Mouse (Mus musculus) forebrain, embryonic 15.5 days (tissue): Measurements from ENCODE around the gene Rhobtb3. TPM values are rescaled to one million over a fixed set of nuclear protein-coding genes. Genes with fewer than 3 reads are reported as not detected.

Experiments used
- ATAC-seq: fragments of 200-750 bp; cut with Nextera tagmentation; replicated peaks from 2 replicates; pipeline ENCODE4 v1.8.0; 2017; ENCODE audit warnings: mild to moderate bottlenecking, moderate TSS enrichment, moderate library complexity
- H3K27ac ChIP-seq: fragments of 300-500 bp; sonication (generic); replicated peaks from 2 replicates; pipeline ENCODE4 v1.5.1; 2015; ENCODE audit warnings: mild to moderate bottlenecking, inconsistent platforms
- H3K27me3 ChIP-seq: fragments of 300-500 bp; sonication (generic); 2 replicates; pipeline ENCODE4 v1.6.1; 2015; ENCODE audit warnings: inconsistent platforms
- H3K36me3 ChIP-seq: fragments of 300-500 bp; sonication (generic); 2 replicates; pipeline ENCODE4 v1.6.1; 2015; ENCODE audit warnings: mild to moderate bottlenecking, inconsistent platforms
- H3K4me1 ChIP-seq: fragments of 300-500 bp; sonication (generic); 2 replicates; pipeline ENCODE4 v1.6.1; 2015; ENCODE audit warnings: inconsistent platforms
- H3K4me2 ChIP-seq: fragments of 300-500 bp; sonication (generic); replicated peaks from 2 replicates; pipeline ENCODE4 v1.6.1; 2015; ENCODE audit warnings: mild to moderate bottlenecking, inconsistent platforms
- H3K4me3 ChIP-seq: fragments of 300-500 bp; sonication (generic); 2 replicates; pipeline ENCODE4 v1.5.1; 2015; ENCODE audit warnings: mild to moderate bottlenecking, inconsistent platforms
- H3K9ac ChIP-seq: fragments of 300-500 bp; sonication (generic); replicated peaks from 2 replicates; pipeline ENCODE4 v1.6.1; 2015; ENCODE audit warnings: mild to moderate bottlenecking, inconsistent platforms
- H3K9me3 ChIP-seq: fragments of 300-500 bp; sonication (generic); 2 replicates; pipeline ENCODE4 v1.6.1; 2016; ENCODE audit warnings: inconsistent platforms
- WGBS: fragments of 180-500 bp; shearing (Covaris S2); methylation state at CpG from one replicate; pipeline ENCODE4 v1.1.7; 2015; ENCODE audit warnings: mixed read lengths; 5-methylcytosine and 5-hydroxymethylcytosine counted together
- polyA plus RNA-seq: library from polyadenylated mRNA; unstranded; fragments of >200 nt; fragmentation: Nextera tagmentation; extraction: Ambion mirVana; gene quantifications from 2 replicates; pipeline ENCODE4 v1.2.1, GENCODE M21; 2015

Gene Rhobtb3
- polyA plus RNA-seq, 1 experiment from 2014 or later, result 38.1 TPM

DNA sequence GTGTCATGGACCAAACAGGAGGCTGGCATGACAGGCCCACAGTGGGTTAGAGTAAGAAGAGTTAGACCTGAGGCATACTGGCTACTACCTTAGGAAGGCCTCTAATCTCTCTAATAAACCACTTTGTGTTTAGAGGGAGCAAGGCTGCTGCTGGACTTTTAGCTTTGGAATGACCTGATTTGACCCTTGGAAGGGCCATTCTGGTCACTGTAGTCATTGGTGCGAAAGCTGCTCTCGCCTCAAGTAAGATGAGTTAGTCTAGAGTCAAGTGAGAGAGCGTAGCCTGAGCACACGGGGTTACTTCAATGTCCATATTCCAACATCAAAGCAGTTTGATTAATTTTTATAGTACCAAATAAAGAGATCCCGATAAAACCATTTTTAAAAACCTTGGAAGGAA lies 100.4 kb downstream of the Rhobtb3 start:
- Histone ChIP-seq H3K9me3 (no peaks in the 10 kb centered on the region), H3K4me1 (peaks cover 19% of the 10 kb centered on the region), H3K4me3 (no peak overlapping the region), H3K4me2 (no peak overlapping the region), H3K9ac (no peak overlapping the region), H3K27me3 (no peaks in the 10 kb centered on the region), H3K27ac (no peak overlapping the region), H3K36me3 (no peaks in the 10 kb centered on the region)
- WGBS, result 90% methylated on average over 5 of the region's 5 CpGs
- no peak for ATAC-seq

DNA sequence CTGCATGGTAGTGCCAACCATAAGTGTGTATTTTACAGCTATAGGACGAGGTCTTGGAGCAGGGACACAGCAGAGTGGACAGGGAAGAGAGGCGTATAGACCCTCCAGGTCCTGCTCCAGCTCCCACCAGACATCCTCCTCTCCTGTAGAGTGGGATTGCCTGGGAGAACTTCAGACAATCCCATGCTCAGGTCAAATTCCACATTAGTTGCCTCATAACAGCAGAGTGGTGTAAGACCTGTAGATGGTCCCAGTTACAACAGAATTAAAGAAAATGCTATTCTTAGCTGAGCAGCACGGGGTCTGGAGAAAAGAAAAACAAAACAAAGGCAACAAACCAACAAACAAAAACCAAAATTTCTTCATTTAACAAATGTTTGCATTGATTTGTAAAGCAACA lies 101.8 kb downstream of the Rhobtb3 start:
- no peak overlapping the region for H3K4me2 ChIP-seq

DNA sequence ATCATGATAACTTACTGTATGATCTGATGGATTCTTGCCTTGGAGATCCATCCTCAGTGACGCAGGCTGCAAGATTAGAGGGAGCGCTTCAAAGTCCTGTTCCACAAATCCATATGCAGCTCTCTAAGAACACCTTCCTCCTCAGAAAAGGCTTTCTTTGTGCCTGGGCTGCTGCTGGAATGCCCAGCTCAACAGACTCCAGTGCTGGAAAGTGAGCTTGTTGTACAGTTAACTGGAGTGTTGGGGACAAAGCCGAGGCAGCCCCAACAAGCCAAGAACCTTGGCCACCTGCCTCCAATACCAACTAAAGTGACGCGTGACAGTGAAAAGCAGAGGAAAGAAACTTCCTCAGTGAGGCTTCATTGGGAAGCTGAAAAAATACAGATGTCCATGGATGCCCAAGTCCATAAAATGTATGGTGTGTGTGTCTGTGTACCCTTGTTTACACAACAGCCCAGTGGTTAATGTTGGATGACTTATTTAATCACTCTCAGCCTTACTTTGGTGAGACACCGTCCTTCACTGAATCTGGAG lies 102.9 kb downstream of the Rhobtb3 start:
- no peaks in the 10 kb centered on the region for H3K27me3 ChIP-seq
- 49% methylated on average over 6 of the region's 6 CpGs for WGBS
- peak overlapping the region; percentile 49 for H3K9ac ChIP-seq

More for the DNA sequence above, 101.8 kb downstream of the Rhobtb3 start:
- Histone ChIP-seq H3K27ac (no peak overlapping the region), H3K9me3 (no peaks in the 10 kb centered on the region), H3K4me1 (peaks cover 19% of the 10 kb centered on the region), H3K9ac (no peak overlapping the region), H3K4me3 (no peak overlapping the region), H3K36me3 (no peaks in the 10 kb centered on the region), H3K27me3 (no peaks in the 10 kb centered on the region)
- 74% methylated on average over 3 of the region's 3 CpGs for WGBS
- no peak for ATAC-seq

DNA sequence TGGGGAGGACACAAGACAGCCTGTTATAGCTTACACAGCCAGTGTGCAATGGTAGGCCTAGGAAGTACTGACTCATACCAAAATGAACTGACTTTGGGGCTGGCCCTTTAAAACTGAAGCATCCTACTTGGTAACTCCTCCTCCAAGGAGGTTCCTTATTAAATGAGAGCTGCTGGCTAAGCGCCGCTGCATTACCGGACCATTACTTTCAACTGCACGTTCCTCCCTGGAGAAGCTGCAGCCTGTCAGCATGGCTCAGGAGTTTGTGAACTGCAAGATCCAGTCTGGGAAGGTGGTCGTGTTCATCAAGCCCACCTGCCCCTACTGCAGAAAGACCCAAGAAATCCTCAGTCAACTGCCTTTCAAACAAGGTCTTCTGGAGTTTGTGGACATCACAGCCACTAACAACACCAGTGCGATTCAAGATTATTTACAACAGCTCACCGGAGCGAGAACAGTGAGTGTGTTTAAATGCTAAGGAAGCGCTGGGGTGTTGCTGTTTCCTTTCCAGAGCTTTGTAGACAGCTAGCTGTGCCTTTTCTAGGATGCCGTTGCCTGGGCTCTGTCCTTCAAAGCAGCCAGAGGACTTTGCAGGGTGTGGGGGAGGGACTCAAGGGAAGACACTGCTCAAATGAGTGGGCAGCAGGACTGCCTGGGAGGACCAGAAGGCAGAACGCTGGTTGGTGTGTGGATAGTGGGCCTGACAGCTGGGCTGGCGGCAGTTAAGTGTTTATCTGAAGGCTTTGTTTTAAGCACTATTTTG lies 103.8 kb downstream of the Rhobtb3 start, which contains the start of gene Glrx:
Gene Glrx (plus strand): TSS at position 150 of the 763 bp plus-strand sequence.
- WGBS, result 1% methylated on average over 12 of the region's 12 CpGs
- H3K4me2 ChIP-seq, result peak within 1 kb of the TSS; percentile 49
- H3K9me3 ChIP-seq, result no peaks in the 10 kb centered on the region
- peak within 1 kb of the TSS; percentile 49 for H3K9ac ChIP-seq
- H3K36me3 ChIP-seq, result no peaks in the 10 kb centered on the region
- ATAC-seq, result peak; percentile 92
- H3K4me3 ChIP-seq, result peak within 1 kb of the TSS; percentile 43
- H3K27ac ChIP-seq, result peak within 1 kb of the TSS; percentile 72
- H3K27me3 ChIP-seq, result no peaks in the 10 kb centered on the region
- peaks cover 19% of the 10 kb centered on the region for H3K4me1 ChIP-seq

More for the DNA sequence above, 102.9 kb downstream of the Rhobtb3 start:
- no peak for ATAC-seq
- Histone ChIP-seq H3K9me3 (no peaks in the 10 kb centered on the region), H3K36me3 (no peaks in the 10 kb centered on the region), H3K4me3 (peak overlapping the region; percentile 43), H3K4me2 (peak overlapping the region; percentile 49), H3K4me1 (peaks cover 19% of the 10 kb centered on the region), H3K27ac (peak overlapping the region; percentile 72; the same call in 1 of the 2 replicates)

DNA sequence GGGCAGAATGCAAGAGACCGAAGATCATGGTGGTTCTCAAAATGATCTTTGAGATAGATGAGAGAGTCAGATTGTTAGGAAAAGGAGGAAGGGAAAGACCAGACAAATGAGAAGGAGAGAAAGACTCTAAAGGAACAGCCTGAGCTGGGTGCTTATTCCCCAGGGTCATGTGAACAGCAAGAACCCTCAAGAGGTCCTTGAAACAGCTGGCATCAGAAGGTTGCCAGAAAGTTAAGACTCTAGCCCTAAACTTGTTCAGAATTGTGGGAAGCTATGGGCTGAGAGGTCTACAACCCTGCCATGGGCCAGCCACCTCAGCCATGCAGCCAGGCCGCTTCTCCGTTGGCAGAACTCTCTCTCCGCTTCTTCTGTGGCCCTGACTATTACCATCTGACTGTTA lies 105.2 kb downstream of the Rhobtb3 start:
- WGBS, result 94% methylated on average over 4 of the region's 4 CpGs
- H3K4me1 ChIP-seq, result peaks cover 19% of the 10 kb centered on the region
- H3K4me3 ChIP-seq, result no peak overlapping the region
- no peaks in the 10 kb centered on the region for H3K36me3 ChIP-seq
- H3K9ac ChIP-seq, result no peak overlapping the region
- no peak for ATAC-seq
- no peaks in the 10 kb centered on the region for H3K9me3 ChIP-seq
- no peak overlapping the region for H3K4me2 ChIP-seq
- H3K27ac ChIP-seq, result no peak overlapping the region
- H3K27me3 ChIP-seq, result no peaks in the 10 kb centered on the region

DNA sequence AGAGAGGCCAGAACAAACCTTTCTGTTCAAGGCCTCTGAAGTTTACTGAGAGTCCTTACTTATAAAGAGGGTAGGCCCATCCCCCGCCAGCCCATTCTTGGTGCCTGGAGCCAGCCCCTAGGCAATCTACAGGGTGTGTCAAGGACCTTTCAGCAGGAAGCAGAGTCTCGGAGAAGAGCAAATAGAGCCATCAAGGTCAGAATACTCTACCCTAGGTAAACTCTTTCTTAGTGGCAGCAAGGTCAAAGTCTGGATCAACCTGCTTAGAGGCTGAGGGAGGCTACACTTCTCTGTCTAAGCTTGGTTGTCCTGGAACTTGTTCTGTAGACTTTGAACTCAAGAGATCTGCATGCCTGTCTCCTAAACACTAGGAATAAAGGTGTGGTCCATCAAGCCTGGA lies 108.3 kb downstream of the Rhobtb3 start:
- Histone ChIP-seq H3K4me3 (no peak overlapping the region), H3K36me3 (no peaks in the 10 kb centered on the region), H3K9me3 (no peaks in the 10 kb centered on the region), H3K9ac (no peak overlapping the region), H3K4me1 (peaks cover 7% of the 10 kb centered on the region), H3K27ac (no peak overlapping the region), H3K27me3 (no peaks in the 10 kb centered on the region), H3K4me2 (no peak overlapping the region)
- no peak for ATAC-seq
- WGBS, result 81% methylated on average over 2 of the region's 2 CpGs

DNA sequence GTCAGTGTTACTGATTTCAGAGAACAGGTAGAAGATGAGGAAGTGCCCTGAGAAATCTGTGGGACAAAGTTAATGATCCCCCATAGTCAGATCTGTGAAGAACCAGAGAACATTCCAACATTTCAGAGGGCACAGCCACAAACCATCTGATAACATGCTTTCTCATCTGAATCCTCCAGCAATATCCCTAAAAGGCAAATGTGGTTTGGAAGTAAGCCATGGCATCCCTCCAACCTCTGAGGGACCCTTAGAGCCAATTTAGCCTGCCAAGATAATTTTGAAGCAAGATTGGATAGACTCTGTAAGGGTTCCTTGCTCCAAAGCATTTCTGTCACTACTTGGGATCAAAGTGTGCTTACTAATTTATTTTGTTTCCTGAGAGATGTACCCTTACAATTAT lies 110.2 kb downstream of the Rhobtb3 start:
- Histone ChIP-seq H3K27ac (no peak overlapping the region), H3K9me3 (no peaks in the 10 kb centered on the region), H3K27me3 (no peaks in the 10 kb centered on the region), H3K4me1 (no peaks in the 10 kb centered on the region), H3K9ac (no peak overlapping the region), H3K4me3 (no peak overlapping the region), H3K4me2 (no peak overlapping the region), H3K36me3 (no peaks in the 10 kb centered on the region)
- ATAC-seq, result peak; percentile 70; the same call in 1 of the 2 replicates

DNA sequence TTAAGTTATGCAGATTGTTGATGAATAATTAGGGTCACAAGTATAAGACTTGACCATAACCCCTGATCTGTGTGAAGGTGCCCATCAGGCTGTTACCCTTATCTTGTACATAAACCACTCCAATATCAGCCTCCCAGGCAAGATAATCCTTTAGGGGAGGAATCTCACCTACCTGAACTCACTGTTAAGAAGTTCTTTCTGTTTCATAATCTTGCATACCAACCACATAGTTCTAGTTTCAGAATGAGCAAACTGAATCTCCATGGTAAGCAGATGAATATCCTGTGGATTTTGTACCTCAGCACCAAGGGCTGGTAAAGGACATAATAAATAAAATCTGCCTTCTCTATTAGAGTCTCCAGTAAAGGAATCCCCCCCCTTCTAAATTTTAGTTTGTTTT lies 111.0 kb downstream of the Rhobtb3 start:
- no peak for ATAC-seq
- H3K4me3 ChIP-seq, result no peak overlapping the region
- H3K36me3 ChIP-seq, result no peaks in the 10 kb centered on the region
- no peaks in the 10 kb centered on the region for H3K4me1 ChIP-seq
- no peaks in the 10 kb centered on the region for H3K9me3 ChIP-seq
- no peak overlapping the region for H3K4me2 ChIP-seq
- no peaks in the 10 kb centered on the region for H3K27me3 ChIP-seq
- H3K9ac ChIP-seq, result no peak overlapping the region
- no peak overlapping the region for H3K27ac ChIP-seq

DNA sequence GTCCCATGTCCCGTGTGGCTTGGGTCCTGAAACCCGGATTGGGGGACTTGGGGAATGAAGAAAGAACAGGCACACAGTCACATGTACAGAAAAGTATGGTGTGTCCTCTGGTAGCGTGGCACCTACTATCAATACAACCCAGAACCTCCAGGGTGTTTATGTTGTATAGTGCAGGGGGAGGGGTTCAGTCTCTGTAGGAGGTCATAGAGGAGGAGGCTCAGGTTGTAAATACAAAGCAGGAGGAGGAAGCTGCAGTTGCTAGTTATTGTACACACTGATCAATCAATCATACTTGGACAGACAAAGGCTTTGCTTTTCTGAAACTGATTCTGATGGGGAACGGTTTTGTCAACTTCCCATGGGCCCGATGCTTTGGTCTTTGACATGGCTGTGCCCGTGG lies 112.0 kb downstream of the Rhobtb3 start:
- no peak overlapping the region for H3K27ac ChIP-seq
- no peaks in the 10 kb centered on the region for H3K4me1 ChIP-seq
- H3K27me3 ChIP-seq, result no peaks in the 10 kb centered on the region
- 78% methylated on average over 6 of the region's 6 CpGs for WGBS
- no peaks in the 10 kb centered on the region for H3K36me3 ChIP-seq
- no peak overlapping the region for H3K9ac ChIP-seq
- no peak overlapping the region for H3K4me3 ChIP-seq
- ATAC-seq, result no peak
- no peaks in the 10 kb centered on the region for H3K9me3 ChIP-seq
- no peak overlapping the region for H3K4me2 ChIP-seq

DNA sequence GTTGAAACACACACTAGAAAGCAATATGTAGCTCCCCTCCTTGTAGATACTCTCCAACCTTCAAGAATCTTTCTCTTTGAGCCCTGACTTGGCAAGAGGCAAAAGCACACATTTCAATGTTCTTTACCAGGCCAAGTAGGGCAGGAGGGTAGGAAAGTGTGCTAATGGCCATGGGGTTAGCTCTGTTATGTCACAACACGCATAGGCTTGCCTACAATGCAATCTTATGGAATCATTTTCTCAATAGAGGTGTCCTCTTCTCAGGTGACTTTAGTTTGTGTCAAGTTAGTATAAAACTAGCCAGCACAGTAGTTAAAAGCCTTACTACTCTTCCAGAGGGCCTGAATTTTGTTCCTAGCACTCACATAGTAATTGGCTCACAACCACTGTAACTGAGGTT lies 113.0 kb downstream of the Rhobtb3 start:
- Histone ChIP-seq H3K4me1 (no peaks in the 10 kb centered on the region), H3K4me3 (no peak overlapping the region), H3K36me3 (no peaks in the 10 kb centered on the region), H3K27me3 (no peaks in the 10 kb centered on the region), H3K9me3 (no peaks in the 10 kb centered on the region), H3K9ac (no peak overlapping the region), H3K27ac (no peak overlapping the region), H3K4me2 (no peak overlapping the region)
- no peak for ATAC-seq
- 94% methylated on average over 1 of the region's 1 CpGs for WGBS

DNA sequence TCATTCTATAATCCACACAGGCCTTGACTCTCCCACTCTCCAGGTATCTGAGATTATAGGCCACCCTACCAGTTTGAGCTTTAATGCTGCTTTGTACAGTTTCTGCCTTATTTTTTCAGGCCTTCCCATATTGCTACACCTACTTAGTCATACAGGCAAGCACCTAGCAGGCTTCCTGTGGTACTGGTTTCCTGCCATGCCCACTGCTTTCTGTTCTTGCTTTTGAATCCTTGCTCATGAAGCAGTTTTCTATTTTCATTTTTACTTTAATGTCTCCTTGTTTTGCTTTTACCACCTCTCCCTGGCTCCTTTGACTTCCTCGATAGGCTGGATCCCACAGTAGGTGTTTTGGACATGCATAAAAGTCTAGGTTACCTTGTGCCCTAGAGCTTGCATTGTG lies 118.3 kb downstream of the Rhobtb3 start:
- no peak overlapping the region for H3K9ac ChIP-seq
- H3K4me2 ChIP-seq, result no peak overlapping the region
- no peaks in the 10 kb centered on the region for H3K9me3 ChIP-seq
- H3K27me3 ChIP-seq, result no peaks in the 10 kb centered on the region
- H3K36me3 ChIP-seq, result no peaks in the 10 kb centered on the region
- no peak overlapping the region for H3K27ac ChIP-seq
- H3K4me3 ChIP-seq, result no peak overlapping the region
- no peaks in the 10 kb centered on the region for H3K4me1 ChIP-seq
- 100% methylated on average over 1 of the region's 1 CpGs for WGBS
- ATAC-seq, result no peak

DNA sequence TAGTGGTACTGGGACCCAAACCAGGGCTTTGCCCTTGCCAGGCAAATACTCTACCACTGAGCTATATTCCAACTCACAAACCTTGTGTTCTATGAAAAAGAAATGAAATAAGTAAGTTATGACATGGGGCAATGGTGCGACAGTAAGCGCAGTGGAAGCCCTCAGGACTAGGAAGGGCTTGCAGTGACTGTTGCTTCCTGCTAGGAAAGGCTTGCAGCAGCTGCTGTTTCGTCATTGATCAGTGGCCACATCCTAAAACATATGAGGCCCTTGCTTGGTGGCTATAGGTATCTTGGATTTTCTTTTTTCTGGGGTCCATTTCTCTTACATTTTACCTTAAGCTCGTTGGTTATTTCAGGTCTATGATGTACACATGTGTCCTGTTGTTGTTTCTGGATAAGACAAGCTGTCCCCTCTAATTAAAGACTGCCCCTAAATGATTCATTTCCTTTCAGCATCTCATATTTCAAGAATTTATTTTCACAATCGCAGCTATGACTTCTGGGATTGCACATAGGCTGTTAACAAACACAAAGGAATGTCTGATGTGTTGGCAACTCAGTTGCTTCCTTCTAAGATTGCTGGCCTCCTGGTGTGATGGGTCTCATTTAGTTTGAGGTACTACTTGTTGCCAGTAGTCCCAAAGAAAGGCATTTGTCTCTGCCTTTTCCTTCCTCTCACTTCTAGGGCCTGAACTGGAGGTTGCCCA lies 119.0 kb downstream of the Rhobtb3 start:
- Histone ChIP-seq H3K9ac (no peak overlapping the region), H3K27ac (no peak overlapping the region), H3K36me3 (no peaks in the 10 kb centered on the region), H3K27me3 (no peaks in the 10 kb centered on the region), H3K9me3 (no peaks in the 10 kb centered on the region), H3K4me3 (no peak overlapping the region), H3K4me1 (no peaks in the 10 kb centered on the region), H3K4me2 (no peak overlapping the region)
- ATAC-seq, result no peak
- 80% methylated on average over 5 of the region's 5 CpGs for WGBS
